Mouse (Mus musculus) kidney, embryonic 16.5 days (tissue): ENCODE data around the gene Gm17662. TPM values are rescaled to one million over a fixed set of nuclear protein-coding genes. Genes with fewer than 3 reads are reported as not detected.

Experiments
- ATAC-seq: fragments of 200-750 bp; cut with Nextera tagmentation; 2 replicates; pipeline ENCODE4 v1.8.0; 2017; ENCODE audit warnings: moderate TSS enrichment; ENCODE audit not compliant: low FRiP score, low TSS enrichment
- H3K27ac ChIP-seq: fragments of 300-500 bp; sonication (generic); 2 replicates; pipeline ENCODE4 v1.5.1; 2014; ENCODE audit warnings: low read length
- H3K27me3 ChIP-seq: fragments of 300-500 bp; sonication (generic); 2 replicates; pipeline ENCODE4 v1.6.1; 2014; ENCODE audit warnings: low read length, control low read depth, mixed read lengths; ENCODE audit not compliant: insufficient read depth
- H3K36me3 ChIP-seq: fragments of 300-500 bp; sonication (generic); 2 replicates; pipeline ENCODE4 v1.6.1; 2014; ENCODE audit warnings: low read length, control low read depth, mixed read lengths; ENCODE audit not compliant: insufficient read depth
- H3K4me1 ChIP-seq: fragments of 300-500 bp; sonication (generic); 2 replicates; pipeline ENCODE4 v1.6.1; 2014; ENCODE audit warnings: low read length, control low read depth, mixed read lengths; ENCODE audit not compliant: insufficient read depth
- H3K4me2 ChIP-seq: fragments of 300-500 bp; sonication (generic); replicated peaks from 2 replicates; pipeline ENCODE4 v1.6.1; 2014; ENCODE audit warnings: low read depth, low read length
- H3K4me3 ChIP-seq: fragments of 300-500 bp; sonication (generic); 2 replicates; pipeline ENCODE4 v1.5.1; 2014; ENCODE audit warnings: mild to moderate bottlenecking, low read length
- H3K9ac ChIP-seq: fragments of 300-500 bp; sonication (generic); replicated peaks from 2 replicates; pipeline ENCODE4 v1.6.1; 2014; ENCODE audit warnings: low read length
- H3K9me3 ChIP-seq: fragments of 300-500 bp; sonication (generic); 2 replicates; pipeline ENCODE4 v1.6.1; 2016; ENCODE audit warnings: low read length, control low read depth
- WGBS: fragments of 180-500 bp; shearing (Covaris S2); extraction: QIAGEN DNeasy Blood & Tissue Kit; methylation state at CpG from one replicate; pipeline ENCODE4 v1.1.7; 2014; 5-methylcytosine and 5-hydroxymethylcytosine counted together
- polyA plus RNA-seq: library from polyadenylated mRNA; unstranded; fragments of >200 nt; fragmentation: Nextera tagmentation; extraction: Ambion mirVana; gene quantifications from 2 replicates; pipeline ENCODE4 v1.2.1, GENCODE M21; 2015

The Gm17662 gene
- polyA plus RNA-seq, 1 experiment from 2014 or later: not detected

- no peak overlapping the region for H3K9ac ChIP-seq
- no peak overlapping the region for H3K27ac ChIP-seq
- H3K36me3 ChIP-seq: no peaks in the 10 kb centered on the region
- H3K27me3 ChIP-seq: no peaks in the 10 kb centered on the region
- no peaks in the 10 kb centered on the region for H3K4me1 ChIP-seq
- H3K9me3 ChIP-seq: no peaks in the 10 kb centered on the region
- no peak overlapping the region for H3K4me3 ChIP-seq
- 64% methylated on average over 4 of the region's 4 CpGs for WGBS
- H3K4me2 ChIP-seq: no peak overlapping the region
- ATAC-seq: no peak
Observed at GRCm38 (mm10) chr4:104875832-104876231, 18.7 kb downstream of the Gm17662 start.

DNA sequence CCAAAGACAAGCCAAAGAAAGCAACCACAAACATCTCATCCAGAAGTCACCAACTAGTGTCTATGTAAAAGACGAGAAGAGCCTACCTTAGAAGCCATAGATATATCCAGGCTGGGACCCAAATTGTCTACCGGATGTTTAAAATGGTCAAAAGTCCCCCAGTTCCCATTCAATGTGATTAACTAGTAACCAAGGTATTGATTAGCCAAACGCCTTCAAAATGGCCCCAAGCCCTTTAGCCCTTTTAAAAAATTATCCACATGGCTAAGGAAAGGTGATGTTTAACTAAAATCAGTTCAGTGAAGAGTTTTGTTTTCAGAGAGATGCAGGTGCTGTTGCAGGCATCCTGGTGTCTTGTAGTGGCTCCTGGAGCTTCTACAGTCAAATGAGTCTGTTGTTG is 19.2 kb downstream of the Gm17662 start, which contains the start of gene C8a:
Gene C8a, minus strand, starts transcription at position 76 of the 400 bp plus-strand sequence.
- Histone ChIP-seq H3K27me3 (no peaks in the 10 kb centered on the region), H3K9me3 (no peaks in the 10 kb centered on the region), H3K36me3 (no peaks in the 10 kb centered on the region), H3K9ac (no peak within 1 kb of the TSS), H3K27ac (no peak within 1 kb of the TSS), H3K4me2 (no peak within 1 kb of the TSS), H3K4me3 (no peak within 1 kb of the TSS), H3K4me1 (no peaks in the 10 kb centered on the region)
- 73% methylated on average over 3 of the region's 3 CpGs for WGBS
- no peak for ATAC-seq

DNA sequence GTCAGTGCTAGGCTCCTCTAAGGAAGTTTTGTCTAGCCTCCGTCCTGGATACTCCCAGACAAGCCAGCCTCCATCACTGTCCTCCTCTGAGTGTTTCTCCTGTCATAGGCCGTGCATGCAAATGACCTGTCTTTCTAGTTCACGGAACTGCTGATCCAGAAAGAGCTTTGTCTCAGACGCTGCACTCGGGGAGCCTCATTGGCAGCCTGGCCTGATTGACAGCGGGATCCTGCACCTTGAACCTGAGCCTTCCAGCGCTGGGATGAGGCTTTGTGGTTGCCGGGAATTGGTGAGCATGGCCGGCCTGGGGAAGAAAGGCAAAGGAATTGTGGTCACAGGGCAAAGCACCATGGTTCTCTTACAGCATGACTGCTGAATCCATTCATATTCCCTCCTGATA is 30.4 kb downstream of the Gm17662 start:
- Histone ChIP-seq H3K36me3 (no peaks in the 10 kb centered on the region), H3K4me2 (no peak overlapping the region), H3K27me3 (no peaks in the 10 kb centered on the region), H3K4me3 (no peak overlapping the region), H3K9ac (no peak overlapping the region), H3K27ac (no peak overlapping the region), H3K9me3 (no peaks in the 10 kb centered on the region; the same call in 1 of the 2 replicates), H3K4me1 (peaks cover 5% of the 10 kb centered on the region; the same call in 1 of the 2 replicates)
- WGBS: 49% methylated on average over 9 of the region's 9 CpGs
- no peak for ATAC-seq

- H3K9ac ChIP-seq: no peak overlapping the region
- ATAC-seq: no peak
- H3K36me3 ChIP-seq: no peaks in the 10 kb centered on the region
- no peak overlapping the region for H3K27ac ChIP-seq
- WGBS: 68% methylated on average over 9 of the region's 9 CpGs
- H3K4me2 ChIP-seq: no peak overlapping the region
- no peak overlapping the region for H3K4me3 ChIP-seq
- H3K27me3 ChIP-seq: no peaks in the 10 kb centered on the region
- H3K4me1 ChIP-seq: peaks cover 5% of the 10 kb centered on the region; the same call in 1 of the 2 replicates
- H3K9me3 ChIP-seq: no peaks in the 10 kb centered on the region
Observed at GRCm38 (mm10) chr4:104888499-104889262, 31.6 kb downstream of the Gm17662 start.

DNA sequence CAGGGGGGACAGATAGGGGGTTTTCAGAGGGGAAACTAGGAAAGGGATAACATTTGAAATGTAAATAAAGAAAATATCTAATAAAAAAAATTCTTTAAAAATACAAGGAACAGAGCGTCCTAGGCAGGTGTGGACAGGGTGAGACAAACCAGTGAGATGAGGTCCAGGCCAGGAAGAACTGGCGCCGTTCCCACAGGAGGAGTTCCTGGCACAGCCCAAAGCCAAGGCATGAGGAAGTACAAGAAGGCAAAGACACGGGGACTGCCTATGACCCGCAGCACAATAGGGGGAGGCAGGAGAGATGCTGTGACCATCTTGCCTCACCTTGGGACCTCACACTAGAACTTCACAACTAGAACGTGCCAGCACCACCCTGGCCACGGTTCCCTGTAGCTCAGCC is 34.6 kb downstream of the Gm17662 start:
- no peaks in the 10 kb centered on the region for H3K9me3 ChIP-seq
- H3K9ac ChIP-seq: no peak overlapping the region
- no peak for ATAC-seq
- no peak overlapping the region for H3K4me3 ChIP-seq
- H3K36me3 ChIP-seq: no peaks in the 10 kb centered on the region
- no peaks in the 10 kb centered on the region for H3K27me3 ChIP-seq
- 81% methylated on average over 7 of the region's 7 CpGs for WGBS
- H3K27ac ChIP-seq: no peak overlapping the region
- peaks cover 5% of the 10 kb centered on the region; the same call in 1 of the 2 replicates for H3K4me1 ChIP-seq
- H3K4me2 ChIP-seq: no peak overlapping the region

- no peaks in the 10 kb centered on the region for H3K27me3 ChIP-seq
- no peaks in the 10 kb centered on the region for H3K9me3 ChIP-seq
- no peak overlapping the region for H3K4me3 ChIP-seq
- no peaks in the 10 kb centered on the region for H3K36me3 ChIP-seq
- WGBS: 82% methylated on average over 5 of the region's 5 CpGs
- H3K4me1 ChIP-seq: peaks cover 5% of the 10 kb centered on the region; the same call in 1 of the 2 replicates
- no peak overlapping the region for H3K4me2 ChIP-seq
- no peak overlapping the region for H3K27ac ChIP-seq
- H3K9ac ChIP-seq: no peak overlapping the region
- ATAC-seq: no peak
Observed at GRCm38 (mm10) chr4:104893588-104893987, 36.5 kb downstream of the Gm17662 start.

- Histone ChIP-seq H3K36me3 (no peaks in the 10 kb centered on the region), H3K4me2 (no peak overlapping the region), H3K9me3 (no peaks in the 10 kb centered on the region), H3K4me3 (no peak overlapping the region), H3K27ac (no peak overlapping the region), H3K27me3 (no peaks in the 10 kb centered on the region), H3K4me1 (peaks cover 2% of the 10 kb centered on the region; the same call in 1 of the 2 replicates), H3K9ac (no peak overlapping the region)
- WGBS: 49% methylated on average over 13 of the region's 13 CpGs
- no peak for ATAC-seq
Observed at GRCm38 (mm10) chr4:104894004-104894734, 37.0 kb downstream of the Gm17662 start.

- Histone ChIP-seq H3K27me3 (no peaks in the 10 kb centered on the region), H3K36me3 (no peaks in the 10 kb centered on the region), H3K4me1 (no peaks in the 10 kb centered on the region), H3K4me2 (no peak overlapping the region), H3K9me3 (no peaks in the 10 kb centered on the region), H3K4me3 (no peak overlapping the region), H3K9ac (no peak overlapping the region), H3K27ac (no peak overlapping the region)
- no peak for ATAC-seq
- 87% methylated on average over 2 of the region's 2 CpGs for WGBS
Observed at GRCm38 (mm10) chr4:104902836-104903235, 45.7 kb downstream of the Gm17662 start.

- H3K27ac ChIP-seq: no peak overlapping the region
- ATAC-seq: no peak
- no peak overlapping the region for H3K4me3 ChIP-seq
- no peaks in the 10 kb centered on the region for H3K27me3 ChIP-seq
- WGBS: 77% methylated on average over 6 of the region's 6 CpGs
- H3K4me2 ChIP-seq: no peak overlapping the region
- no peaks in the 10 kb centered on the region for H3K4me1 ChIP-seq
- no peaks in the 10 kb centered on the region for H3K9me3 ChIP-seq
- H3K36me3 ChIP-seq: no peaks in the 10 kb centered on the region
- H3K9ac ChIP-seq: no peak overlapping the region
Observed at GRCm38 (mm10) chr4:104905049-104905448, 47.9 kb downstream of the Gm17662 start.
